Mouse (Mus musculus): ENCODE data around the gene Pidd1.

DNA sequence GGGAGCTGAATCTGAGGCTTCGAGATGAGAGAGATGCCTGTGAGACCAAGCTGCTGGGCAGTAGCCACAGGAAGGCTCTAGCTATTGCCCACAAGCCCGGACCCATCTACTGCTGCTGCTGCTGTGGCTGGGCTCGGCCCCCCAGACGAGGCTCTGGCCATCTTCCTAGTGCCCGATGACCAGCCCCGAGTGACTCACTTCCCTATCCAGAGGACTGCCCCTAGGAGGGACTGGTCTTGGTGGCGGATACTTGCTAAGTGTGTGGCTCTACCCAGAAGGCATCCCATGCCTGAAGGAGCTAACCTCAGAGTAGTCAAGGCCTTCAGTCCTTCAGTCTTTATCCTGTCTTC lies 22.2 kb upstream of the Pidd1 start:
- TF ChIP-seq CTCF (IDR thresholded peaks at IDR 0.05; ENCODE audit: insufficient read depth, low read length) (no peak), POLR2A (IDR thresholded peaks at IDR 0.05; ENCODE audit: borderline replicate concordance, extremely low read depth, low read depth, low read length) (no peak)

All from lung, adult 2 months (tissue).